Mouse (Mus musculus): ENCODE data around the gene Rabgap1l.

GRCm38 (mm10) chr1:160302268-160302667 lies 490.7 kb downstream of the Rabgap1l start:
- TF ChIP-seq CTCF (conservative IDR thresholded peaks at IDR 0.05; ENCODE audit: insufficient read depth, insufficient read length, low read depth, low read length) (no peak), POLR2A (IDR thresholded peaks at IDR 0.05; ENCODE audit: low read depth, low read length) (no peak)
